Mouse (Mus musculus) hematopoietic stem cell, adult 5-6 weeks (primary cell): Measurements from ENCODE around the gene Ptpn4. TPM values are rescaled to one million over a fixed set of nuclear protein-coding genes. Genes with fewer than 3 reads are reported as not detected.

Experiments used
- ATAC-seq, 2 experiments: fragments of 125-278 bp in 1 of 2; replicated peaks in 1 of 2; 2 replicates each; pipeline ENCODE4 v1.8.0; 2016 to 2017; ENCODE audit warnings: inconsistent platforms in 2 of 2, mild to moderate bottlenecking in 2 of 2, moderate number of reproducible peaks in 2 of 2, low read depth in 1 of 2, moderate TSS enrichment in 1 of 2; ENCODE audit not compliant: low FRiP score in 2 of 2, poor library complexity in 2 of 2, severe bottlenecking in 2 of 2, insufficient read depth in 1 of 2, low TSS enrichment in 1 of 2
- total RNA-seq: library from RNA; stranded (forward); fragments of 172-1452, 232-1000 nt; gene quantifications from 2 replicates; pipeline ENCODE4 v1.2.3, GENCODE M21; 2017

Gene Ptpn4
- total RNA-seq, 1 experiment from 2014 or later, result 17.0 TPM

- ATAC-seq, result no peak
Measured at GRCm38 (mm10) chr1:119835726-119836478, 1.5 kb downstream of the Ptpn4 start.

- ATAC-seq, result no peak
Measured at GRCm38 (mm10) chr1:119828160-119828559, 9.3 kb downstream of the Ptpn4 start.

- peak; percentile 7 to 58; a peak in 1 of 4 replicates for ATAC-seq
Measured at GRCm38 (mm10) chr1:119818704-119819103, 18.7 kb downstream of the Ptpn4 start.

- no peak for ATAC-seq
Measured at GRCm38 (mm10) chr1:119807707-119808106, 29.7 kb downstream of the Ptpn4 start.

GRCm38 (mm10) chr1:119805984-119806383 is 31.4 kb downstream of the Ptpn4 start:
- no peak for ATAC-seq

GRCm38 (mm10) chr1:119804586-119804985 is 32.8 kb downstream of the Ptpn4 start:
- ATAC-seq, result no peak

- no peak for ATAC-seq
Measured at GRCm38 (mm10) chr1:119795174-119795573, 42.2 kb downstream of the Ptpn4 start.

GRCm38 (mm10) chr1:119794342-119794741 is 43.1 kb downstream of the Ptpn4 start:
- ATAC-seq, result no peak

- ATAC-seq, result no peak
Measured at GRCm38 (mm10) chr1:119790616-119791015, 46.8 kb downstream of the Ptpn4 start.

- ATAC-seq, result peak in 1 of 2 experiments; percentile 46; a peak in 2 of 4 replicates
Measured at GRCm38 (mm10) chr1:119775915-119776314, 61.5 kb downstream of the Ptpn4 start.

- no peak for ATAC-seq
Measured at GRCm38 (mm10) chr1:119735692-119736091, 101.7 kb downstream of the Ptpn4 start.

- no peak for ATAC-seq
Measured at GRCm38 (mm10) chr1:119734801-119735200, 102.6 kb downstream of the Ptpn4 start.

GRCm38 (mm10) chr1:119731166-119731565 is 106.2 kb downstream of the Ptpn4 start:
- ATAC-seq, result no peak

GRCm38 (mm10) chr1:119713017-119713416 is 124.4 kb downstream of the Ptpn4 start:
- peak in 1 of 2 experiments; percentile 49; a peak in 1 of 4 replicates for ATAC-seq

GRCm38 (mm10) chr1:119706471-119707217 is 130.8 kb downstream of the Ptpn4 start:
- no peak for ATAC-seq

- ATAC-seq, result no peak
Measured at GRCm38 (mm10) chr1:119696860-119697259, 140.6 kb downstream of the Ptpn4 start.

- no peak; a peak in 1 of 4 replicates for ATAC-seq
Measured at GRCm38 (mm10) chr1:119685773-119686558, 151.4 kb downstream of the Ptpn4 start.
